Mouse (Mus musculus) heart, postnatal 25 days (tissue): ENCODE measurements around the gene Bdkrb1. TPM values are rescaled to one million over a fixed set of nuclear protein-coding genes. Genes with fewer than 3 reads are reported as not detected.

ENCODE experiments used
- DNase-seq: peaks from one replicate; pipeline ENCODE4 v3.0.0; 2022; ENCODE audit warnings: low spot score
- intact Hi-C: fragments of 180-260 bp; cut with DNase I; formaldehyde crosslinking; loops from one replicate; pipeline ENCODE4 v1.15.1; 2025
- total RNA-seq, 2 experiments: library from RNA; stranded (reverse); gene quantifications; 2 replicates each; pipeline ENCODE4 v1.2.3; 2021

Gene Bdkrb1
- total RNA-seq, 2 experiments from 2014 or later: not detected

DNA sequence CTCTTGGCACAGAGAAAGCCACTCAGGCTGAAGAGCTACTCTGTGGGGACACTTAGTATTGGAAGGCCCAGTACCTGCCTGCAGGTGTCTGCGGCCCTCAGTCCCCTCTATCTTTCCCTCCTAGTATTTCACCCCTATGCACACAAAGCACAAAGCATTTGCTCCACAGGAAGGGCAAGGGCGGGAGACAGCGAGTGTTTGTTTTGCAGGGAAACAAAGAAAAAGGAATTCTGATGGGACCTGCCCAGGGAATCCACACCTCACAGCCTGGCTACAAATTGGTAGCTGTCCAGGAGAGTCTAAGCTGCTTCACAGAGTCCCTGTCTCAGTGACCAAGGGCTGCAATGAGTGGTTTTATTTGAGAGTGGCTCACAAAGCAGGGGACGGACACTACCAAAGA is 9.4 kb upstream of the Bdkrb1 start:
- intact Hi-C loops: no loop called here
- DNase-seq: no peak

DNA sequence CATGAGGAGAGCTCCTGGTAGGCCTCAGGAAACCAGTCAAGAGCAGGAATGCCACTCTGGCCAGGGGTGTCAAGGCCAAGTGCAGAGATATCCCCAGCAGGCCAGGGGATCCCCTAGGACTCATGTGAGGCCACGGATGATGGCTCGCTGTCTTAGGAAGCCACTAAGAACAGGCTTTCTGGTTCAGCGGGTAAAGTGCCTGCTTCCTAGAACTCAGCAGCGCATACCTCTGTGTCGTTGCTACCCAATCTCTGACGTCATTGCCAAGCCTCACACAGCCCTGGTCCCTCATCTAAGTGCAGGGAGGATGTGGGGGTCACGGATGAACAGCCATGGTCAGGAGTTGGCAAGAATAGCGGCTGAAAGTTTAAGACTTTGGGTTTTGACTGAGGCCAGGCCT is 5.8 kb upstream of the Bdkrb1 start:
- intact Hi-C loops: no loop called here
- no peak for DNase-seq

DNA sequence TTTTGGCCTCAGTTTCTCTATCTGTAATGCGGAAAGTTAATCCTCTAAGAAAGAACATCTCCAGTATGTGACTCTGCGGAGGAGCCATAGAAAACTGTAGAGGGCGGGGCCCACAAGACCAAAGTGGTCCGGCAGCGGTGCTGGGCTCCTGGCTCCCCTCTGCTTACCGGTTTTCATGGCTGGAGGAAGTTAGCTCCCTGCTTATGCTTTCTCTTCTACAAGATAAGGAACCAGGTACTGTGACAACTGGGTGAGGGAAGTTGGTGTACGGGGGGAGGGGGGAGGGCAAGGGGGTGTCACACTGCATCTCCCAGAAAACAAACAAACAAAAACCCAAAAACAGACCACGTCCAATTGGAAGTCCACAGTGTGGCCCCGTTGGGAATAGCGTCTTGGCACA is 4.4 kb upstream of the Bdkrb1 start:
- no peak for DNase-seq
- intact Hi-C loops: no loop called here

DNA sequence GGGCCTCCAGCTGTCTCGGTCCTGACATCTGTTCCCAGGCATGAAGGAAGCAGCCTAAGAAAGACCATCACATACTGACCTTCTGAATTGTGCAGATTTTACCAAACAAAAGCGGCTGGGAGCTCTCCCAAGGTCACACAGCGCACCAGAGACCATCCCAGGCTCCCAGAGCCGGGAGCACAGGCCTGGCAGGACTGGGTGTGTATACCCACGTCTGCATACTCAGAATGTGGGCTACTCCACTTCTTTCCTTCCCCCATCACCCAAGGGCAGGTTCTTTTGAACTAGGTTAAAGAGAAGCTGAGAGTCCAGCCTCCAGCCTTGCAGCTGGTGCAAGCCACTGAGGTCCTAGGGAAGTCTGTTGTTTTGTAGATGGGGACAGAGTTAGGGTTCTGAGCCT is 3.8 kb upstream of the Bdkrb1 start:
- intact Hi-C loops: no loop called here

DNA sequence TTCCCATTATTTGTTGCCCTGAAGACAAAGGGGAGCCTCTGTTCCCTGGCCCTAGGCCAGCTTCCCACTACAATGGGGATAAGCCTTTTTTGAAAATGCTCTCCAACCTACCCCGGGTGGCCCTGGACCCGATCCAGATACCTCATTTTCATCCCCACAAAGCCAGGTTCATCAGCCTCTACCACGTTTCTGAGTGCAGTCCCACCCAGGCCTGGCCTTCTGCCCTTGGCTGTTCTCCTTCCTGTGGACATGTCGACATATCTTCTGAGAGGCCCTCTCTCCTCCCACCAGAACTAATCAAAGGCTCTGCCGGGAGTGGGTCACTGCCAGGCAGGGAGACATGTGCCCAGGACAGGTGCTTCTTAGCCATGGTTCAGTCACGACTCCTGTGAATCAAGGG is 1.3 kb upstream of the Bdkrb1 start:
- intact Hi-C loops: no loop called here
- DNase-seq: no peak

More for the DNA sequence above, 3.8 kb upstream of the Bdkrb1 start:
- no peak for DNase-seq

DNA sequence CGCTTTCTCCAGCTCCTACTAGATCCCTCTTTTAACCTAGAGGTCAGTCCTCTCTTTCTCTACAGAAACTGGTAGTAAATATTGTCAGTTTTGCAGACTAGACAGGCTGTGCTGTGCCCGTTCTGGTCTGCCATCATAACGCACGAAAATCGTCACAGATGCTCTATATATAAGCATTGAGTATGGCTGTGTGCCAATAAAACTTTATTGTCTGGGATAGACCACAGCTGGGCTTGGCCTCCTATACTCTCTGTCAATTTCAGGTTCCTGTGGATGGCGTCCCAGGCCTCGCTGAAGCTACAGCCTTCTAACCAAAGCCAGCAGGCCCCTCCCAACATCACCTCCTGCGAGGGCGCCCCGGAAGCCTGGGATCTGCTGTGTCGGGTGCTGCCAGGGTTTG is 1.0 kb downstream of the Bdkrb1 start:
- no peak for DNase-seq
- intact Hi-C loops: no loop called here

DNA sequence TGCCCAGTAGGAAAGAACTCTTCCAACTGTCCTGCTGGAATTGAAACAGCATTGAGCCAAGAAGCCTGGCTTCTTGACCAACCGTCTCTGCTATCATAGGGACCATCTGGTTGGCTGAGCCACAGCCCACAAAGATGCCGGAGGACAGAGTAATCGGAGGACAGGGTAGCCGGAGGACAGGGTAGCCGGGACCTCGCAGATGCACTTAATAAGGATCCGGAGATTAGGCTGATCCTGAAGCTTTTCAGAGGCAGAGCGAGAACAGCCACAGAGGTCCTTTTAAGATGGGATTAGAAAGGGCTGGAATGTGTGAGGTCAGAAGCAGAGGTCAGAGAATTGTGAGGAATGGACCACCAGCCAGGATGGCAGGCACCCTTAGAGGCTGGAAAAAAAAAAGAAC is 2.3 kb downstream of the Bdkrb1 start:
- no peak for DNase-seq
- intact Hi-C loops: no loop called here

DNA sequence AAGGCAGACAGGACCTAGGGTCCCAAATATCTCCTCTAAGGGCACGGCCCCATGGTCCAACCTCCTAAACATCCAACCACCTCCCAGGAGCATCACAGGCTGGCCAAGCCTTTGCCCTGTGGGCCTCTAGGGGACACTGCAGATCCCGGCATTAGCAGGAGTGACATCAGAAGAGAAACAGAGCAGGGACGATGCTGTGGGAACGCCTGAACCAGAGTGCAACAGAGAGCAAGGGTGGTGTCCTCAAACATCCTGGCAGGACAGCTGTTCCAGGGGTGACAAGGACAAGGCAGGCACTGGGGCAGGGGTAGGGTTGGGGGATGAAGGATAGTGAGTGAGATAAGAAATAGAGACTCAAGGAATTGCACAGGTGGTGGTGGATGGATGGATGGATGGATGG is 4.0 kb downstream of the Bdkrb1 start:
- DNase-seq: no peak
- intact Hi-C loops: no loop called here

DNA sequence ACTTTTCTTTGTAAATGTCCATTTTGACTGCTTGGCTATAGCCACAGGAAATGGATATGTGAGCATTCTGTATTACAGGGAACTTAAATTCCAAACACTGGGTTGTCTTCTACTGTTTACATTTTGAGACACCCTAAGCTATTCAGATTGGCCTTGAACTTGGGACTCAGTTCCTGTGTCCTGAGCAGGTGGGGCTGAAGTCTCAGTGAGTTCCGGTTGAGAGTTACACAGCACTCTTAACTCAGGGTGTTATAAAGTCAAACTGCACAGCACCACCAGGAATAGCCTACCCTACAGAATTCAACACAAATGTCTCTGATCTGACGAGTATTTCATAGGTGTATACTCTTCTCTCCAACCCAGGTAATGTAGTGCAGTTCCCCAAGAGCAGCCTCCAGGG is 8.2 kb downstream of the Bdkrb1 start:
- DNase-seq: no peak
- intact Hi-C loops: no loop called here

DNA sequence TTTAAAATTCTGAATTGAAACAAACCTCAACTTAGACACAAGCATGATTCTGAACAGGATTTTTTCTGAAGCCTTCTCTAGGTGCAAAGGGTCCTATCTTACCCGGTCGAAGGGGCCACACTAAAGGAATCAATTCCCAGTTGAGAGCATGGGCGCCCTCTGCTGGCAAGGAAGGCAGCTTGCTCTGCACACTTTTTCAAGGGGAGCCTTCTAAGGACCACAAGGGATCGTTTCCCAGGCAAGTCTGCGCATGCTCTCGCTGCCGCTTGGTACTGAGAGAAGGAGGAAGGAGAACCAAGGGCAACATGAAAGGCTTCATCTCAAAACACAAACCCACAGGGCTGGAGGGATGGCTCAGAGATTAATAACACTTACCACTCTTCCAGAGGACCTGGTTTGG is 8.9 kb downstream of the Bdkrb1 start:
- intact Hi-C loops: no loop called here

DNA sequence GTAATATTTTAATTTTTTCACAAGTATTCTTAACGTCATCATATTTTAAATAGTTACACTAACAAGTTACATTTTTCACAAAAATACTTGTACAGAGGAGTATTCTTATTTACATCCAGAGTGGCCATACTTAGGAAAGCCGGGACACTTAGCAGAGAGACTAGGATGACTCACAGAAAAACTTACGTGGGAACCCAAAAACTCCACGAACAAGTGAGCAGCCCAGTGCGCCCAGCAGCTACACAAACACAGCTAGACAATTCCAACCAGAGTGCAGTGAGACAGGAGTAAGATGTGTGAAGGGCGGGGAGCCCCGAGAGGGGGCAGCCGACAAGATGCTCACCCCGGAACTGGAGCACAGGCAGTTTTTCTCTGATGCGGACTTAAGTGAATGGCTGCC is 10.7 kb downstream of the Bdkrb1 start:
- intact Hi-C loops: no loop called here
- no peak for DNase-seq

More for the DNA sequence above, 8.9 kb downstream of the Bdkrb1 start:
- DNase-seq: no peak

DNA sequence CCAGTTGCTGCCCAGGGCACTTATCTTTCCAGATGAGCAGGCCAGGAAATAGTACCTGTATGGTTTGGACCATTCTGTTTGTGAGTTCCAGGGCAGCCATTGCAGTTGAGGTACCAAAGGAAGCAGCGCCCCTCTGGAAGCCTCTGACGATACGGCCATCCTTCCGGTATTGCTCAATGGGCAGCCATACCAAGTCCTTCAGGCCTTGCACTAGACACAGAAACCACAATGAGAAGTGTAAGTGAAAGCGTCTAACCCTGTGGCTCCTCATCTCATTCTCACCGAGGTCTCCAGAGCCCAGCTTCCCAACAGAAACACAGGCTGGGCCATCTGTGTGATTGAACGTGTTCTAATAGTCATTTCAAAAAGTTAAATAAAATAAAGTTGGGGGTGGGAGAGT is 19.2 kb downstream of the Bdkrb1 start:
- intact Hi-C loops: no loop called here
- DNase-seq: no peak

DNA sequence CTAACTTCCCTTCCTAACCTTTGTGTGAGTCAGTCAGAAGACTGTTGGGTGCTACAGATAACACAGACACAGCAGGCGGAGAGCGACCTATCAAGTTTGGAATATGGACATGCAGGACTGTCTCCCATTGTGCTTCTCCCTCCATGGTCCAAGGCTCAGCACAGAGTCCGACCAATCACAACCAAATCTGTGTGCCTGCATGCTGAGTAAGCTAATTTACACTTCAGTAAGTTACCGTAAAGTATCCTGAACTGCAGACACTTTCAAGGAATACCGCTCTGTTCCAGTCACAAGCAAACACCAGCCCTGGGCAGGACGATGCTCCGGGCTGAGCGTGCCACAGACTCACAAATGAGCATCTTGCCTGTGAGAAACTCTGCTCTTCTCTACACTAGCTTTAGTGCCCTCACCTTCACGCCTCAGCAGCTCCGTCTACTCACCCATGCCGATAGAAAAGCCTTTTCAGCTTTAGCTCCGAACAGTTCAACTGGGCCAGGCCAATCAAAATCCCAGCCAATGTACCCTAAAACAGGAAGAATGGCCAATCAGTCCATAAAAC is 20.2 kb downstream of the Bdkrb1 start:
- intact Hi-C loops: no loop called here
- no peak for DNase-seq

DNA sequence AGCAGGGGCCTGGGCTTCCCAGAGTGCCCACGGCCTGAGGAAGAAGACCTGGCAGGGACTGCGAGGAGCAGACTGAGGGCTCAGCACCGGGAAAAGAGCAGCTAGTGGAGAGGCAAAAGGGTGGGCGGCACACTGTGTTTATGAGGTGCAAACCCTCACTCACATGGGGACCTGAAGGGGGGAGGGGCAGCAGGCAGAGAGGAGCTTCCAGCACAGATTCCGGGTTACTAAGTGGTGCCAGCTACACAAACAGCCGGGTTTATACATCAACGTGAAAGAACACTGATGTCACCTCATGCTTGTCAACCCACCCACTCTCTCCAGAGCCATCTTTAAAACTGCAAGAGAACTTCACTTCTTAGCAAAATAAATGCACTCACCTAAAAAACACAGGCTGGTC is 22.9 kb downstream of the Bdkrb1 start:
- intact Hi-C loops: no loop called here
- no peak for DNase-seq

DNA sequence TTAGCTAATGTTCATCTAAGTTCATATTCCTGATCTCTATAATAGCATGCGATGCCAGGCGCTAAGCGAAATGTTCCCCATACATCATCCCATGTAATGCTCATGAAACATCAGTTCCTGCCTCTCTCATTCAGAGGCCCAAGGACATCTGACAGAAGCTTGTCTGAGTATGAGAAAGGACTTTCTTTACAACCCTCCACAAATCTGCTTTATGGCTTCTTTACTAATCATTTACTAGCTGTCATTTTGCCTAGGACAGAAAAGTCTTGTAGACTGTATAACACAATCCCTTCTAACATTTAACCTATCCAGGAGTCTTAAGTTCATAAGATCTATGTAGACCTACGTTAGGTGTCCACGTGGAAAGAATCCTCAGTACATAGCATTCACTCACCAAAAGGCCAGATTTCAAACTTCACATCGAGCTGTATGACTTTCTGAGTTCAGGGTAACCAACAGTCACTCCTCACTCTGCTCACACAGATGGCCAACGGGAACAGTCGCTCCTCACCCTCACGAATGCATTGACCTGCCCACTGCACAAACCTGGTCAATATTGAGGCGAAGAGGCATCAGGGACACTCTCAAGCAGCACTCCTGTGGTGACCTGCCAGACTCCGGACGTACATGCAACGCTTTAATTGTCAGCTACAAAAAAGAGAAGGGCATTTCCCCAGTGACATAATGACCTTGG is 31.6 kb downstream of the Bdkrb1 start:
- no peak for DNase-seq

DNA sequence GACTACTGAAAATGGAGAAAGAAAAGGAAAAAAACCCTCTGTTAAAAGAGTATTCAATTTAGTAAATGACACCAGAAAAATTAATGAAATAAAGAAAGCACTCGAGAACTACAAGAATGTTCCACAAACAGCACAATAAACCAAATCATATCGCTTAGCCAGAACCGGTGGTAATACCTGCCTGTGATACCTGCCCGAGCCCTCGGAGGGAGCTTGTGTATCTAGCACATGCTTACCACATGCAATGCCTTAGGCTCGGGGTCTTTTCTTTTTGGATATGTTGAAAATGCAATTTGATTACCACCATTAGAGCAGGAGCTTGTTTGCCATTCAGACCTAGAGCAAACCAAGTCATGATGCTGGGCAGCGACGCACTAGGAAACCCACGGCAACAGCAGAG is 33.7 kb downstream of the Bdkrb1 start:
- DNase-seq: no peak
- intact Hi-C loops: no loop called here

More for the DNA sequence above, 31.6 kb downstream of the Bdkrb1 start:
- intact Hi-C loops: no loop called here

DNA sequence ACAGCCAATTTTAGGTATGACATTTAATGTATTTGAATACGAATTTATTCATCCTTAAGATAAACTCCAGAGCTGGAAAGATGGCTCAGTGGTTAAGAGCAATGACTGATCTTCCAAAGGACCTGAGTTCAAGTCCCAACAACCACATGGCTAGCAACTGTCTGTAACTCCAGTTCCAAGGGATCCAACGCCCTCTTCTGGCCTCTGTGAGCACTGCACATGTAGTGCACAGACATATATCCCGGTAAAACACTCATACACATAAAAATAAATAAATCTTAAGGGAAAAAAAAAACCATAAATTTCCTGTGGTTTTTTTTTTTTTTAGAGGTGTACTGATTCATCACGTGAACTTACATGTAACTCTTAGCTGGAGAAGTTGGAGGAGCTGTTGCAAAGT is 34.7 kb downstream of the Bdkrb1 start:
- DNase-seq: no peak
- intact Hi-C loops: no loop called here

DNA sequence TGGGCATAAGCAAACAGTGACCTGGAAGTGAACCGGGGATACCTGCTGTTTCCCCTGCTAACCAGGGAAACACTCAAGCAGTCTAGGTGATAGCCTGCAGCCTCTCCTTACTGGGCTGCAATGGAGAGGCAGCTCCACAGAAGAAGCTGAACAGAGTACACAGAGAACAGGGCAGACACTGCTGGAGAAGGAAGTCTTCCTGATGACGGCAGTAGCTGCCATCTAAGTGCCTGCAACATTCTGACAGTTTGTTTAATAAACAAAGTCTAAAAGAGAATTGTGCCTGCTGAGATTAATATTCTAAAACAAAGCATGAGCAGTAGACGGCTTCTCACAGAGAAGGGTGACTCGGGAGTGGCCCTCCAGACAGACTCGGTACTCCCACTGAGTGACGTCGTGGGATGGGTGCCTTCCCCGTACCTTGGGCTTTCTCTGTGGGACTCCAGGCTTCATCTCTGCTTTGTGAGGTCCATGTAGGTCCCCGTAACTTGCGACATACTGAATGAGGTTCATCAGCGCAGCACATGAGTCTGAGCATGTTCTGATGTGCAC is 40.0 kb downstream of the Bdkrb1 start:
- no peak for DNase-seq
- intact Hi-C loops: no loop called here
